Mouse (Mus musculus): ENCODE data around the gene Aig1.

GRCm38 (mm10) chr10:13641750-13642149 is 227.0 kb downstream of the Aig1 start:
- TF ChIP-seq GATA1 (IDR thresholded peaks at IDR 0.05; ENCODE audit: low read length): no peak
- TF ChIP-seq TAL1 (IDR thresholded peaks at IDR 0.05; ENCODE audit: low read length): no peak

All from erythroblast, embryonic 14.5 days (primary cell).